Mouse (Mus musculus): ENCODE data around the gene Dhx16. TPM values are rescaled to one million over a fixed set of nuclear protein-coding genes. Genes with fewer than 3 reads are reported as not detected.
A peak's percentile ranks its signal among the peaks of the same experiment; 100 is the strongest.

Dhx16 gene
- polyA plus RNA-seq, 1 experiment from 2014 or later, result 43.3 TPM

- no peak overlapping the region for H3K4me3 ChIP-seq
- H3K27ac ChIP-seq, result no peak overlapping the region
- no peaks in the 10 kb centered on the region for H3K27me3 ChIP-seq (replicated peaks)
- H3K9ac ChIP-seq, result 0 out of 2 replicates have a peak overlapping the region, but pooled peaks have one; percentile 13
- peaks cover 54% of the 10 kb centered on the region for H3K36me3 ChIP-seq
- H3K4me1 ChIP-seq, result peaks cover 36% of the 10 kb centered on the region
- peaks cover 6% of the 10 kb centered on the region for H3K9me3 ChIP-seq
- WGBS, result 32% methylated on average over 21 of the region's 21 CpGs
- peak overlapping the region; percentile 41 for H3K4me2 ChIP-seq (replicated peaks)
- peak; percentile 42; the same call in 1 of the 2 replicates for ATAC-seq (ENCODE audit: low FRiP score, low read depth)
Measured at GRCm38 (mm10) chr17:35873774-35874519, 5.7 kb upstream of the Dhx16 start.

GRCm38 (mm10) chr17:35874721-35875120, 4.9 kb upstream of the Dhx16 start:
- no peak for ATAC-seq (ENCODE audit: low FRiP score, low read depth)

GRCm38 (mm10) chr17:35882924-35883323, 3.3 kb downstream of the Dhx16 start:
- Histone ChIP-seq H3K9ac (no peak overlapping the region), H3K4me3 (no peak overlapping the region; the same call in 1 of the 2 replicates), H3K27me3 (replicated peaks) (no peaks in the 10 kb centered on the region), H3K27ac (no peak overlapping the region), H3K36me3 (peaks cover 66% of the 10 kb centered on the region), H3K4me2 (replicated peaks) (no peak overlapping the region), H3K4me1 (peaks cover 7% of the 10 kb centered on the region), H3K9me3 (no peaks in the 10 kb centered on the region)
- no peak for ATAC-seq (ENCODE audit: low FRiP score, low read depth)
- 95% methylated on average over 17 of the region's 17 CpGs for WGBS

More at GRCm38 (mm10) chr17:35874721-35875120, 4.9 kb upstream of the Dhx16 start:
- no peak overlapping the region for H3K27ac ChIP-seq
- WGBS, result 90% methylated on average over 6 of the region's 6 CpGs
- H3K4me2 ChIP-seq (replicated peaks), result no peak overlapping the region
- no peaks in the 10 kb centered on the region for H3K27me3 ChIP-seq (replicated peaks)
- peaks cover 54% of the 10 kb centered on the region for H3K36me3 ChIP-seq
- H3K9me3 ChIP-seq, result peaks cover 6% of the 10 kb centered on the region
- H3K4me1 ChIP-seq, result peaks cover 28% of the 10 kb centered on the region
- H3K4me3 ChIP-seq, result no peak overlapping the region
- H3K9ac ChIP-seq, result no peak overlapping the region

GRCm38 (mm10) chr17:35883777-35884176, 4.2 kb downstream of the Dhx16 start:
- Histone ChIP-seq H3K4me1 (peaks cover 7% of the 10 kb centered on the region), H3K36me3 (peaks cover 75% of the 10 kb centered on the region), H3K27ac (no peak overlapping the region), H3K9me3 (no peaks in the 10 kb centered on the region), H3K9ac (no peak overlapping the region), H3K4me2 (replicated peaks) (no peak overlapping the region), H3K27me3 (replicated peaks) (no peaks in the 10 kb centered on the region), H3K4me3 (no peak overlapping the region)
- 95% methylated on average over 14 of the region's 14 CpGs for WGBS
- ATAC-seq (ENCODE audit: low FRiP score, low read depth), result no peak

- peaks cover 92% of the 10 kb centered on the region for H3K36me3 ChIP-seq
- H3K4me1 ChIP-seq, result no peaks in the 10 kb centered on the region
- no peak overlapping the region for H3K4me2 ChIP-seq (replicated peaks)
- no peak overlapping the region for H3K4me3 ChIP-seq
- H3K9ac ChIP-seq, result no peak overlapping the region
- H3K27me3 ChIP-seq (replicated peaks), result no peaks in the 10 kb centered on the region
- no peak for ATAC-seq (ENCODE audit: low FRiP score, low read depth)
- no peaks in the 10 kb centered on the region for H3K9me3 ChIP-seq
- WGBS, result 74% methylated on average over 17 of the region's 17 CpGs
- no peak overlapping the region for H3K27ac ChIP-seq
Measured at GRCm38 (mm10) chr17:35887725-35888124, 8.1 kb downstream of the Dhx16 start.

GRCm38 (mm10) chr17:35896781-35897643, 17.4 kb downstream of the Dhx16 start, which contains the start of gene 2310061I04Rik:
Gene 2310061I04Rik (minus strand): TSS chr17:35897431.
- under 1% methylated on average over 84 of the region's 86 CpGs for WGBS
- H3K27me3 ChIP-seq (replicated peaks), result no peaks in the 10 kb centered on the region
- peak within 1 kb of the TSS; percentile 92 for H3K27ac ChIP-seq

GRCm38 (mm10) chr17:35897644-35898573, 18.3 kb downstream of the Dhx16 start:
- Histone ChIP-seq H3K4me1 (peaks cover 17% of the 10 kb centered on the region), H3K9me3 (no peaks in the 10 kb centered on the region), H3K27me3 (replicated peaks) (no peaks in the 10 kb centered on the region), H3K4me3 (peak overlapping the region; percentile 83; the same call in 1 of the 2 replicates), H3K27ac (peak overlapping the region; percentile 92; the same call in 1 of the 2 replicates), H3K4me2 (replicated peaks) (peak overlapping the region; percentile 100), H3K9ac (peak overlapping the region; percentile 88), H3K36me3 (peaks cover 70% of the 10 kb centered on the region)
- WGBS, result 44% methylated on average over 23 of the region's 23 CpGs
- ATAC-seq (ENCODE audit: low FRiP score, low read depth), result peak; percentile 56

More at GRCm38 (mm10) chr17:35896781-35897643, 17.4 kb downstream of the Dhx16 start, which contains the start of gene 2310061I04Rik:
- Histone ChIP-seq H3K4me2 (replicated peaks) (peak within 1 kb of the TSS; percentile 100), H3K4me3 (peak within 1 kb of the TSS; percentile 83), H3K9me3 (no peaks in the 10 kb centered on the region), H3K36me3 (peaks cover 70% of the 10 kb centered on the region), H3K9ac (peak within 1 kb of the TSS; percentile 88), H3K4me1 (peaks cover 17% of the 10 kb centered on the region)
- ATAC-seq (ENCODE audit: low FRiP score, low read depth), result peak; percentile 92

- Histone ChIP-seq H3K36me3 (peaks cover 76% of the 10 kb centered on the region), H3K9me3 (no peaks in the 10 kb centered on the region), H3K4me3 (no peak overlapping the region), H3K27ac (no peak overlapping the region), H3K9ac (no peak overlapping the region), H3K27me3 (replicated peaks) (no peaks in the 10 kb centered on the region), H3K4me2 (replicated peaks) (no peak overlapping the region), H3K4me1 (peaks cover 17% of the 10 kb centered on the region)
- no peak for ATAC-seq (ENCODE audit: low FRiP score, low read depth)
- WGBS, result 93% methylated on average over 3 of the region's 3 CpGs
Measured at GRCm38 (mm10) chr17:35900636-35901035, 21.0 kb downstream of the Dhx16 start.

- Histone ChIP-seq H3K9me3 (no peaks in the 10 kb centered on the region), H3K4me3 (no peak overlapping the region), H3K4me2 (replicated peaks) (no peak overlapping the region), H3K36me3 (peaks cover 88% of the 10 kb centered on the region), H3K27ac (no peak overlapping the region), H3K27me3 (replicated peaks) (no peaks in the 10 kb centered on the region), H3K9ac (no peak overlapping the region), H3K4me1 (peaks cover 7% of the 10 kb centered on the region)
- WGBS, result 92% methylated on average over 9 of the region's 9 CpGs
- ATAC-seq (ENCODE audit: low FRiP score, low read depth), result no peak
Measured at GRCm38 (mm10) chr17:35903343-35903991, 23.8 kb downstream of the Dhx16 start.

GRCm38 (mm10) chr17:35903992-35904355, 24.4 kb downstream of the Dhx16 start:
- WGBS, result 93% methylated on average over 4 of the region's 4 CpGs
- peaks cover 12% of the 10 kb centered on the region for H3K4me1 ChIP-seq
- no peaks in the 10 kb centered on the region for H3K27me3 ChIP-seq (replicated peaks)
- H3K4me2 ChIP-seq (replicated peaks), result no peak overlapping the region
- no peak for ATAC-seq (ENCODE audit: low FRiP score, low read depth)
- no peak overlapping the region for H3K27ac ChIP-seq
- H3K9me3 ChIP-seq, result no peaks in the 10 kb centered on the region
- peaks cover 87% of the 10 kb centered on the region for H3K36me3 ChIP-seq
- 0 out of 2 replicates have a peak overlapping the region, but pooled peaks have one; percentile 33 for H3K9ac ChIP-seq
- no peak overlapping the region for H3K4me3 ChIP-seq

GRCm38 (mm10) chr17:35905587-35905986, 26.0 kb downstream of the Dhx16 start:
- Histone ChIP-seq H3K27me3 (replicated peaks) (no peaks in the 10 kb centered on the region), H3K4me1 (peaks cover 17% of the 10 kb centered on the region), H3K4me3 (no peak overlapping the region), H3K36me3 (peaks cover 71% of the 10 kb centered on the region), H3K9me3 (no peaks in the 10 kb centered on the region), H3K9ac (no peak overlapping the region), H3K4me2 (replicated peaks) (no peak overlapping the region), H3K27ac (no peak overlapping the region)
- 95% methylated on average over 1 of the region's 1 CpGs for WGBS
- no peak for ATAC-seq (ENCODE audit: low FRiP score, low read depth)
